Comparison of ENCODE assay signal across 30 mouse cellular contexts in genomic region chr17:84645119-84645518, GRCm38 (mm10). TPM values are rescaled to one million over a fixed set of nuclear protein-coding genes. Genes with fewer than 3 reads are reported as not detected.
DNase-seq lines count a peak whose midpoint lies in the region; ATAC-seq lines count a peak whose summit lies in the region.
"Had no signal": no experiment of that assay in that cellular context is flagged by ENCODE, and none has a peak within 500 bp of the region (broad histone marks: within the 10 kb centered on the region; RNA-seq: fewer than 3 reads in every experiment).

No protein-coding gene starts in this region.

- no peaks in the 10 kb centered on the region for H3K9me3 ChIP-seq in hindbrain, embryonic 10.5 days
- no peaks in the 10 kb centered on the region for H3K9me3 ChIP-seq in hindbrain, embryonic 16.5 days (ENCODE audit: control insufficient read depth, low read length)
- no peaks in the 10 kb centered on the region for H3K9me3 ChIP-seq in midbrain, embryonic 16.5 days (replicated peaks; ENCODE audit: control insufficient read depth, low read length, poor library complexity, severe bottlenecking)
- no peaks in the 10 kb centered on the region for H3K9me3 ChIP-seq in midbrain, embryonic 15.5 days
- H3K9me3 ChIP-seq in limb, embryonic 12.5 days, result no peaks in the 10 kb centered on the region
- H3K9me3 ChIP-seq: hindbrain, embryonic 12.5 days; kidney, embryonic 15.5 days; lung, embryonic 15.5 days; neural tube, embryonic 13.5 days had no signal

- H3K27me3 ChIP-seq in hindbrain, embryonic 10.5 days (ENCODE audit: insufficient read depth, poor library complexity, severe bottlenecking), result no peaks in the 10 kb centered on the region
- no peaks in the 10 kb centered on the region for H3K27me3 ChIP-seq in hindbrain, embryonic 16.5 days (replicated peaks; ENCODE audit: control insufficient read depth, insufficient read depth, low read length)
- H3K27me3 ChIP-seq in midbrain, embryonic 16.5 days (ENCODE audit: control insufficient read depth, insufficient read depth, low read depth, low read length), result no peaks in the 10 kb centered on the region
- H3K27me3 ChIP-seq in midbrain, embryonic 15.5 days (replicated peaks), result no peaks in the 10 kb centered on the region
- no peaks in the 10 kb centered on the region for H3K27me3 ChIP-seq in limb, embryonic 12.5 days
- H3K27me3 ChIP-seq: hindbrain, embryonic 12.5 days; kidney, embryonic 15.5 days; lung, embryonic 15.5 days; neural tube, embryonic 13.5 days had no signal

- ATAC-seq in hindbrain, embryonic 16.5 days, result no peak
- ATAC-seq in midbrain, embryonic 16.5 days, result 0 out of 2 replicates have a peak, but pooled peaks have one; percentile 39
- ATAC-seq in midbrain, embryonic 15.5 days (replicated peaks), result no peak
- no peak for ATAC-seq in limb, embryonic 12.5 days (ENCODE audit: insufficient number of reproducible peaks, insufficient read depth, low FRiP score, low TSS enrichment, low read depth)
- ATAC-seq: forebrain, postnatal 0 days; inflammation-experienced regulatory T-cells, adult 6 months had no signal

- WGBS in hindbrain, embryonic 10.5 days, result 34% methylated on average over 9 of the region's 9 CpGs
- 38% methylated on average over 9 of the region's 9 CpGs for WGBS in hindbrain, embryonic 16.5 days
- 34% methylated on average over 9 of the region's 9 CpGs for WGBS in midbrain, embryonic 16.5 days
- WGBS in midbrain, embryonic 15.5 days, result 34% methylated on average over 9 of the region's 9 CpGs
- WGBS in limb, embryonic 12.5 days, result 20% methylated on average over 9 of the region's 9 CpGs

- no peak overlapping the region for H3K9ac ChIP-seq in hindbrain, embryonic 16.5 days (ENCODE audit: low read depth, low read length)
- H3K9ac ChIP-seq in midbrain, embryonic 16.5 days (ENCODE audit: low read depth, low read length), result no peak overlapping the region
- no peak overlapping the region for H3K9ac ChIP-seq in midbrain, embryonic 15.5 days
- no peak overlapping the region for H3K9ac ChIP-seq in limb, embryonic 12.5 days (replicated peaks)
- H3K9ac ChIP-seq: forebrain, postnatal 0 days; hindbrain, embryonic 12.5 days; kidney, embryonic 15.5 days; lung, embryonic 15.5 days; neural tube, embryonic 13.5 days had no signal

- no peaks in the 10 kb centered on the region for H3K36me3 ChIP-seq in hindbrain, embryonic 10.5 days
- H3K36me3 ChIP-seq in hindbrain, embryonic 16.5 days (ENCODE audit: control insufficient read depth, insufficient read depth, low read length), result no peaks in the 10 kb centered on the region
- H3K36me3 ChIP-seq in midbrain, embryonic 16.5 days (ENCODE audit: control insufficient read depth, insufficient read depth, low read length), result no peaks in the 10 kb centered on the region
- H3K36me3 ChIP-seq in midbrain, embryonic 15.5 days (replicated peaks), result no peaks in the 10 kb centered on the region
- peaks cover 4% of the 10 kb centered on the region; the same call in 1 of the 2 replicates for H3K36me3 ChIP-seq in limb, embryonic 12.5 days
- H3K36me3 ChIP-seq: hindbrain, embryonic 12.5 days; kidney, embryonic 15.5 days; lung, embryonic 15.5 days; neural tube, embryonic 13.5 days had no signal

- peaks cover 35% of the 10 kb centered on the region for H3K4me1 ChIP-seq in hindbrain, embryonic 10.5 days (replicated peaks)
- H3K4me1 ChIP-seq in hindbrain, embryonic 16.5 days (ENCODE audit: control insufficient read depth, insufficient read depth, low read depth, low read length), result no peaks in the 10 kb centered on the region
- no peaks in the 10 kb centered on the region; the same call in 1 of the 2 replicates for H3K4me1 ChIP-seq in midbrain, embryonic 16.5 days (ENCODE audit: control insufficient read depth, insufficient read depth, low read length)
- H3K4me1 ChIP-seq in midbrain, embryonic 15.5 days, result 0 out of 2 replicates have a peak, but pooled peaks cover 3% of the 10 kb centered on the region
- H3K4me1 ChIP-seq in limb, embryonic 12.5 days (replicated peaks), result peaks cover 25% of the 10 kb centered on the region

- no peak overlapping the region for H3K4me3 ChIP-seq in hindbrain, embryonic 10.5 days
- no peak overlapping the region for H3K4me3 ChIP-seq in hindbrain, embryonic 16.5 days (ENCODE audit: low read length)
- H3K4me3 ChIP-seq in midbrain, embryonic 16.5 days (ENCODE audit: low read depth, low read length), result no peak overlapping the region
- no peak overlapping the region for H3K4me3 ChIP-seq in midbrain, embryonic 15.5 days
- no peak overlapping the region for H3K4me3 ChIP-seq in limb, embryonic 12.5 days (replicated peaks)
- H3K4me3 ChIP-seq: hindbrain, embryonic 12.5 days; kidney, embryonic 15.5 days; layer of hippocampus, adult 2 months; lung, embryonic 15.5 days; neural tube, embryonic 13.5 days had no signal

- H3K27ac ChIP-seq in hindbrain, embryonic 10.5 days, result peak overlapping the region; percentile 70; the same call in 1 of the 2 replicates
- H3K27ac ChIP-seq in hindbrain, embryonic 16.5 days (ENCODE audit: low read depth, low read length), result no peak overlapping the region
- no peak overlapping the region for H3K27ac ChIP-seq in midbrain, embryonic 16.5 days (ENCODE audit: low read length)
- no peak overlapping the region for H3K27ac ChIP-seq in midbrain, embryonic 15.5 days
- H3K27ac ChIP-seq in limb, embryonic 12.5 days, result 0 out of 2 replicates have a peak overlapping the region, but pooled peaks have one; percentile 23
- H3K27ac ChIP-seq: layer of hippocampus, adult 2 months; lung, embryonic 15.5 days; neural tube, embryonic 13.5 days had no signal

- no peak overlapping the region for H3K4me2 ChIP-seq in hindbrain, embryonic 16.5 days (ENCODE audit: low read length)
- H3K4me2 ChIP-seq in midbrain, embryonic 16.5 days (ENCODE audit: low read length), result no peak overlapping the region
- H3K4me2 ChIP-seq in midbrain, embryonic 15.5 days, result no peak overlapping the region
- H3K4me2 ChIP-seq in limb, embryonic 12.5 days, result no peak overlapping the region
- H3K4me2 ChIP-seq: hindbrain, embryonic 12.5 days; kidney, embryonic 15.5 days; liver, embryonic 11.5 days; lung, embryonic 15.5 days; neural tube, embryonic 13.5 days had no signal

- no peak for DNase-seq in hindbrain, embryonic 10.5 days (ENCODE audit: low spot score)
- no peak for DNase-seq in layer of hippocampus, postnatal 25 days (ENCODE audit: extremely low spot score in 1 of 2, low spot score in 1 of 2)
- DNase-seq: adrenal gland, postnatal 25 days; B cell, adult 2 months; cerebellum, adult 11-12 months; cerebellum, adult 9-11 months; forebrain, postnatal 0 days; heart, postnatal 14 days; kidney, adult 11 months; kidney, postnatal 36 days; left cerebral cortex, postnatal 4 days; lung, postnatal 36 days; right cerebral cortex, postnatal 4 days; thymus, adult 2 months had no signal

RNA-seq across cellular contexts. Expression of gene Dync2li1, which starts 18.8 kb away (rescaled TPM):
- 29.4 and 30.0 TPM in 2 replicates for polyA plus RNA-seq in hindbrain, embryonic 10.5 days (2016; fragmentation: Nextera tagmentation; extraction: Ambion mirVana)
- polyA plus RNA-seq in hindbrain, embryonic 16.5 days (2015; fragmentation: Nextera tagmentation; extraction: Ambion mirVana), result 39.0 and 40.0 TPM in 2 replicates
- 38.8 and 40.6 TPM in 2 replicates for polyA plus RNA-seq in midbrain, embryonic 16.5 days (2015; fragmentation: Nextera tagmentation; extraction: Ambion mirVana)
- polyA plus RNA-seq in midbrain, embryonic 15.5 days (2015; fragmentation: Nextera tagmentation; extraction: Ambion mirVana), result 33.5 and 35.4 TPM in 2 replicates
- 41.5 and 42.1 TPM in 2 replicates for polyA plus RNA-seq in limb, embryonic 12.5 days (2016; fragmentation: Nextera tagmentation; extraction: Ambion mirVana)
- total RNA-seq in layer of hippocampus, postnatal 25 days (2021), result 10 to 100 TPM; 20.4 to 20.5 TPM

RNA-seq across cellular contexts. Expression of gene Abcg8, which starts 31.0 kb away (rescaled TPM):
- polyA plus RNA-seq in hindbrain, embryonic 10.5 days (2016; fragmentation: Nextera tagmentation; extraction: Ambion mirVana), result 0.10 and 0.15 TPM in 2 replicates
- polyA plus RNA-seq in hindbrain, embryonic 16.5 days (2015; fragmentation: Nextera tagmentation; extraction: Ambion mirVana), result 0.04 and 0.06 TPM in 2 replicates
- polyA plus RNA-seq in midbrain, embryonic 16.5 days (2015; fragmentation: Nextera tagmentation; extraction: Ambion mirVana), result 0.08 TPM in 1 of 2 replicates, not detected in the other
- 0.15 TPM in 1 of 2 replicates, not detected in the other for polyA plus RNA-seq in midbrain, embryonic 15.5 days (2015; fragmentation: Nextera tagmentation; extraction: Ambion mirVana)
- 0.11 TPM in 1 of 2 replicates, not detected in the other for polyA plus RNA-seq in limb, embryonic 12.5 days (2016; fragmentation: Nextera tagmentation; extraction: Ambion mirVana)
- total RNA-seq in layer of hippocampus, postnatal 25 days (2021), result not detected
- total RNA-seq: adrenal gland, adult 18-20 months; heart, postnatal 14 days; layer of hippocampus, adult 2 months; layer of hippocampus, postnatal 14 days; left cerebral cortex, postnatal 4 days; megakaryocyte, adult 5-6 weeks had no signal
- polyA plus RNA-seq: heart, embryonic 14.5 days; inflammation-experienced regulatory T-cells, adult 6 months; lung, embryonic 15.5 days; neural tube, embryonic 13.5 days had no signal

RNA-seq across cellular contexts. Expression of gene Abcg5, which starts 37.7 kb away (rescaled TPM):
- 2.6 and 3.2 TPM in 2 replicates for polyA plus RNA-seq in hindbrain, embryonic 10.5 days (2016; fragmentation: Nextera tagmentation; extraction: Ambion mirVana)
- polyA plus RNA-seq in hindbrain, embryonic 16.5 days (2015; fragmentation: Nextera tagmentation; extraction: Ambion mirVana), result 1.8 and 2.3 TPM in 2 replicates
- 1.5 and 2.7 TPM in 2 replicates for polyA plus RNA-seq in midbrain, embryonic 16.5 days (2015; fragmentation: Nextera tagmentation; extraction: Ambion mirVana)
- polyA plus RNA-seq in midbrain, embryonic 15.5 days (2015; fragmentation: Nextera tagmentation; extraction: Ambion mirVana), result 1.9 and 2.2 TPM in 2 replicates
- polyA plus RNA-seq in limb, embryonic 12.5 days (2016; fragmentation: Nextera tagmentation; extraction: Ambion mirVana), result 0.95 and 1.1 TPM in 2 replicates
- not detected for total RNA-seq in layer of hippocampus, postnatal 25 days (2021)
- total RNA-seq: adrenal gland, adult 18-20 months; gastrocnemius, adult 8-10 months; heart, postnatal 14 days; layer of hippocampus, adult 2 months; layer of hippocampus, postnatal 14 days; megakaryocyte, adult 5-6 weeks had no signal

Comparison
In these comparisons a context has a peak if more than half of its experiments do, and no peak if none do; other contexts are left out.
1. H3K27ac ChIP-seq: peak in hindbrain, embryonic 10.5 days (single experiment) and limb, embryonic 12.5 days (single experiment); none in hindbrain, embryonic 16.5 days (single experiment), midbrain, embryonic 16.5 days (single experiment) and midbrain, embryonic 15.5 days (single experiment).